In the genomic region with DNA sequence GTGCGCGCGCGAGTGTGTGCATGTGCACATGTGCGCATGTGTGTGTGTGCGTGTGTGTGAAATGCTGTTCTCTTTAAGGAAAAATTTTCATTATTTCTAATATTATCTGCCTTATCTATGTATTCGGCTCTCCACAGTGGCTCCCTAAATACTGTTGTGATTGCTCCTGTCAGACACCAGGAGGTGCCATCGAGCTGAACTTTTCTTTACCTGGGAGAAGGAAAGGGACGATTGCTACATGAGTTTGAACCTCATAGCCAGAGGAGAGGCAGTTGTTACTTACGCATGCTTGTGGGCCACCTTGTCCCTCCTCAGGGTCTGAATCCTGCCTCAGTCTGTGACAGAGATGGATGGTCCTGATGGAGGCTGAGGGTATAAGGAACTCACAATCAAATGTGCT, we compare ENCODE assay signal across 9 mouse cellular contexts. TPM values are rescaled to one million over a fixed set of nuclear protein-coding genes. Genes with fewer than 3 reads are reported as not detected.
A peak's percentile ranks its signal among the peaks of the same experiment; 100 is the strongest.
DNase-seq lines count a peak whose midpoint lies in the region; ATAC-seq and TF ChIP-seq lines count a peak whose summit lies in the region.
"Had no signal": no experiment of that assay in that cellular context is flagged by ENCODE, and none has a peak within 500 bp of the region (broad histone marks: within the 10 kb centered on the region; RNA-seq: fewer than 3 reads in every experiment).

No protein-coding gene starts in this region.

- no peaks in the 10 kb centered on the region for H3K9me3 ChIP-seq in CH12.LX (replicated peaks; ENCODE audit: low read length)
- H3K9me3 ChIP-seq in neural tube, embryonic 13.5 days, result no peaks in the 10 kb centered on the region

- H3K36me3 ChIP-seq in CH12.LX (replicated peaks in 1 of 2; ENCODE audit: control insufficient read depth in 1 of 2, insufficient read depth in 1 of 2, low read length in 1 of 2), result no peaks in the 10 kb centered on the region
- no peaks in the 10 kb centered on the region for H3K36me3 ChIP-seq in neural tube, embryonic 13.5 days

- 67% methylated on average over 10 of the region's 10 CpGs for WGBS in neural tube, embryonic 13.5 days

- H3K4me3 ChIP-seq in CH12.LX (replicated peaks in 1 of 3; ENCODE audit: low read depth in 2 of 3, low read length in 2 of 3, poor library complexity in 1 of 3), result no peak overlapping the region
- H3K4me3 ChIP-seq in neural tube, embryonic 13.5 days, result no peak overlapping the region

- peaks cover 2% of the 10 kb centered on the region for H3K27me3 ChIP-seq in CH12.LX (replicated peaks)
- no peaks in the 10 kb centered on the region for H3K27me3 ChIP-seq in neural tube, embryonic 13.5 days

- no peak overlapping the region for H3K27ac ChIP-seq in CH12.LX (ENCODE audit: insufficient read depth, low read depth)
- H3K27ac ChIP-seq in neural tube, embryonic 13.5 days (replicated peaks), result no peak overlapping the region

- TF ChIP-seq EP300 in CH12.LX (IDR thresholded peaks at IDR 0.05; ENCODE audit: low read length), result no peak

- in situ Hi-C loops in CH12.LX (cut with MboI; ENCODE audit: low pct_ligation_motif_present, low pct_unique_long_range_greater_than_20kb, low sequenced_read_pairs), result no loop called here

- no peaks in the 10 kb centered on the region for H3K79me2 ChIP-seq in CH12.LX (replicated peaks; ENCODE audit: control insufficient read depth, extremely low read depth, insufficient read depth, poor library complexity, severe bottlenecking)

- TF ChIP-seq CTCF in CH12.LX (conservative IDR thresholded peaks at IDR 0.05 in 1 of 2, IDR thresholded peaks at IDR 0.05 in 1 of 2; ENCODE audit: low read depth in 2 of 2, low read length in 2 of 2), result peak; percentile 45 to 73

- peaks cover 0 to 8% of the 10 kb centered on the region in 2 experiments; a peak in 2 of 4 replicates for H3K4me1 ChIP-seq in CH12.LX (ENCODE audit: control insufficient read depth in 1 of 2, insufficient read depth in 2 of 2)
- H3K4me1 ChIP-seq in neural tube, embryonic 13.5 days (replicated peaks), result no peaks in the 10 kb centered on the region

- H3K9ac ChIP-seq in CH12.LX (ENCODE audit: insufficient read depth, low read depth), result no peak overlapping the region
- H3K9ac ChIP-seq in neural tube, embryonic 13.5 days, result no peak overlapping the region

- peak; percentile 54 for TF ChIP-seq RAD21 in CH12.LX (IDR thresholded peaks at IDR 0.05; ENCODE audit: low read depth, low read length)

- peak; percentile 7 for DNase-seq in layer of hippocampus, adult 11-12 months (ENCODE audit: low spot score)
- no peak for DNase-seq in layer of hippocampus, adult 9-10 months (ENCODE audit: low spot score)
- DNase-seq in CH12.LX (ENCODE audit: extremely low read depth), result peak; percentile 49
- DNase-seq in embryo, embryonic 11 days, result peak; percentile 55
- peak; percentile 25 to 60 for DNase-seq in layer of hippocampus, postnatal 25 days (ENCODE audit: extremely low spot score in 1 of 2, low spot score in 1 of 2)

- dilution Hi-C loops in CH12.LX (cut with MboI; ENCODE audit: extremely low pct_ligation_motif_present, extremely low pct_unique_long_range_greater_than_20kb, low sequenced_read_pairs), result no loop called here

- ATAC-seq in activated CD4-positive, CD25-positive, alpha-beta regulatory T cell, adult 4 months, result peak; percentile 28
- ATAC-seq in neural tube, embryonic 13.5 days (ENCODE audit: low read depth), result peak; percentile 40; the same call in 1 of the 2 replicates
- no peak for ATAC-seq in erythroblast, adult 5-6 weeks (replicated peaks; ENCODE audit: low FRiP score, poor library complexity, severe bottlenecking)

- no peak for TF ChIP-seq POLR2A in CH12.LX (IDR thresholded peaks at IDR 0.05; ENCODE audit: low read depth, low read length)

- no peak overlapping the region for H3K4me2 ChIP-seq in CH12.LX (ENCODE audit: insufficient read depth, low read depth, poor library complexity, severe bottlenecking)
- no peak overlapping the region for H3K4me2 ChIP-seq in neural tube, embryonic 13.5 days

TF ChIP-seq in CH12.LX, 34 proteins besides CTCF, POLR2A, EP300 and RAD21:
- no peak for TF ChIP-seq NELFE (IDR thresholded peaks at IDR 0.05; ENCODE audit: low read depth, low read length)
- TF ChIP-seq SMC3 (IDR thresholded peaks at IDR 0.05; ENCODE audit: low read depth, low read length), result peak; percentile 72

RNA-seq across cellular contexts. Expression of gene Slc2a7, which starts 24.5 kb away (rescaled TPM):
- total RNA-seq in CH12.LX (2012; rRNA removed) (0.13 TPM in 1 of 2 replicates, not detected in the other), CH12.LX (2014; rRNA removed) (not detected in 2 replicates)
- polyA plus RNA-seq in CH12.LX (2012; ENCODE audit: insufficient read length, low read depth), result 0.14 TPM in 1 of 2 replicates, not detected in the other
- not detected for polyA plus RNA-seq in activated CD4-positive, CD25-positive, alpha-beta regulatory T cell, adult 4 months (2017; shearing (Covaris generic))
- not detected for total RNA-seq in layer of hippocampus, postnatal 25 days (2021)
- polyA plus RNA-seq in neural tube, embryonic 13.5 days (2015; fragmentation: Nextera tagmentation; extraction: Ambion mirVana), result not detected in 2 replicates
- total RNA-seq in erythroblast, adult 5-6 weeks (2015; ENCODE audit: low replicate concordance), result not detected in 2 replicates
- not detected in 2 replicates for total RNA-seq in erythroblast, adult 5-6 weeks (2017; ENCODE audit: low replicate concordance)
- polyA plus RNA-seq: lung, embryonic 16.5 days had no signal

RNA-seq across cellular contexts. Expression of gene Car6, which starts 27.9 kb away (rescaled TPM):
- total RNA-seq in CH12.LX (2012; rRNA removed) (not detected in 2 replicates), CH12.LX (2014; rRNA removed) (not detected in 2 replicates)
- not detected in 2 replicates for polyA plus RNA-seq in CH12.LX (2012; ENCODE audit: insufficient read length, low read depth)
- polyA plus RNA-seq in activated CD4-positive, CD25-positive, alpha-beta regulatory T cell, adult 4 months (2017; shearing (Covaris generic)), result not detected
- total RNA-seq in layer of hippocampus, postnatal 25 days (2021), result not detected
- polyA plus RNA-seq in neural tube, embryonic 13.5 days (2015; fragmentation: Nextera tagmentation; extraction: Ambion mirVana), result 0.44 TPM in 1 of 2 replicates, not detected in the other
- not detected in 2 replicates for total RNA-seq in erythroblast, adult 5-6 weeks (2015; ENCODE audit: low replicate concordance)
- total RNA-seq in erythroblast, adult 5-6 weeks (2017; ENCODE audit: low replicate concordance), result not detected in 2 replicates
- polyA plus RNA-seq: lung, embryonic 16.5 days had no signal

RNA-seq across cellular contexts. Expression of gene Slc2a5, which starts 54.2 kb away (rescaled TPM):
- total RNA-seq in CH12.LX (2012; rRNA removed) (0.38 and 1.4 TPM in 2 replicates), CH12.LX (2014; rRNA removed) (0.70 and 0.81 TPM in 2 replicates)
- polyA plus RNA-seq in CH12.LX (2012; ENCODE audit: insufficient read length, low read depth), result 1.1 and 1.5 TPM in 2 replicates
- not detected for polyA plus RNA-seq in activated CD4-positive, CD25-positive, alpha-beta regulatory T cell, adult 4 months (2017; shearing (Covaris generic))
- 1 to 10 TPM; 4.9 to 5.8 TPM for total RNA-seq in layer of hippocampus, postnatal 25 days (2021)
- 2.5 and 2.7 TPM in 2 replicates for polyA plus RNA-seq in neural tube, embryonic 13.5 days (2015; fragmentation: Nextera tagmentation; extraction: Ambion mirVana)
- not detected in 2 replicates for total RNA-seq in erythroblast, adult 5-6 weeks (2015; ENCODE audit: low replicate concordance)
- not detected in 2 replicates for total RNA-seq in erythroblast, adult 5-6 weeks (2017; ENCODE audit: low replicate concordance)
